In the genomic region with DNA sequence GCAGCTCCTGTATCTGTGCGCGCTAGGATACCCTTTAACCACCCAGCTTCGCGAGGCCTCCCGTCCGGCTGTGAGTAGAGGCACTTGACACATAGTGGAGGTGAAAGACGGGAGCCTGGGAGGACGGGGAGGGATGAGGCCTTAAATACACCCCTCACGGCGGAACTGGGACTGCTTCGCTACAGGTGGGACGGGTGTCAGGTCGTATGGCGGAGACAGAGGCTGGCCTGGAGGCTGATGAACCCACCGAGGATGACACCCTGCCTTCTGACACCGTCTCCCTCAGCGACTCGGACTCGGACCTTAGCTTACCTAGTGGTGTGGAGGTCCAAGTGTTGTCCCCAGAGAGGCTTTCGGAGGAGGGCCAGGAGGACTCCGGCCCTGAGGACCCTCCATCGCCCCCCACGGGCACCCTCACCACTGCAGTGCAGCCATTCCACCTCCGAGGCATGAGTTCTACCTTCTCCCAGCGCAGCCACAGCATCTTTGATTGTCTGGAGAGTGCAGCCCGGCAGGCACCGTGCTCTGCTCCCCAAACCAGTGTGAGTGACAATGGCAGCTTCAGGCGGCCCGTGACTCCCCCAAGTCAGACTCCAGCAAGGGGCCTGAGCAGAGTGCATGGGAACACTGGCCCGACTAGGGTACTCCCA, we compare ENCODE assay signal across 8 mouse cellular contexts. TPM values are rescaled to one million over a fixed set of nuclear protein-coding genes. Genes with fewer than 3 reads are reported as not detected.
DNase-seq lines count a peak whose midpoint lies in the region; ATAC-seq lines count a peak whose summit lies in the region.

No protein-coding gene starts in this region.

- no peaks in the 10 kb centered on the region for H3K27me3 ChIP-seq in kidney, embryonic 15.5 days
- no peaks in the 10 kb centered on the region for H3K27me3 ChIP-seq in forebrain, embryonic 11.5 days (ENCODE audit: control insufficient read depth, insufficient read depth, low read length)
- no peaks in the 10 kb centered on the region for H3K27me3 ChIP-seq in midbrain, embryonic 14.5 days (ENCODE audit: control insufficient read depth, insufficient read depth, low read length)

- DNase-seq in kidney, adult 8-10 months: no peak
- peak; percentile 62 for DNase-seq in forebrain, embryonic 11.5 days (ENCODE audit: low spot score)
- peak; percentile 56 for DNase-seq in kidney, postnatal 10 days
- no peak for DNase-seq in midbrain, embryonic 14.5 days
- DNase-seq in urinary bladder, postnatal 36 days (ENCODE audit: low spot score in 2 of 2): no peak
- no peak for DNase-seq in left cerebral cortex, postnatal 14 days (ENCODE audit: low spot score in 2 of 2)

- H3K4me1 ChIP-seq in kidney, embryonic 15.5 days: peaks cover 27% of the 10 kb centered on the region
- H3K4me1 ChIP-seq in forebrain, embryonic 11.5 days (replicated peaks; ENCODE audit: control insufficient read depth, insufficient read depth, low read length): peaks cover 10% of the 10 kb centered on the region; the same call in 1 of the 2 replicates
- peaks cover 20% of the 10 kb centered on the region for H3K4me1 ChIP-seq in midbrain, embryonic 14.5 days (ENCODE audit: control insufficient read depth, insufficient read depth, low read length)

- H3K36me3 ChIP-seq in kidney, embryonic 15.5 days: peaks cover 48% of the 10 kb centered on the region
- no peaks in the 10 kb centered on the region; the same call in 1 of the 2 replicates for H3K36me3 ChIP-seq in forebrain, embryonic 11.5 days (ENCODE audit: control insufficient read depth, insufficient read depth, low read length)
- H3K36me3 ChIP-seq in midbrain, embryonic 14.5 days (ENCODE audit: control insufficient read depth, insufficient read depth, low read length): peaks cover 23% of the 10 kb centered on the region

- no peak; the same call in 1 of the 2 replicates for ATAC-seq in kidney, embryonic 15.5 days (replicated peaks; ENCODE audit: low FRiP score)
- ATAC-seq in activated CD4-positive, CD25-positive, alpha-beta regulatory T cell, adult 4 months: peak; percentile 7
- ATAC-seq in forebrain, embryonic 11.5 days (replicated peaks; ENCODE audit: low FRiP score): no peak
- no peak for ATAC-seq in midbrain, embryonic 14.5 days (ENCODE audit: low FRiP score, low TSS enrichment)

- H3K9ac ChIP-seq in kidney, embryonic 15.5 days: peak overlapping the region; percentile 86
- peak overlapping the region; percentile 85 for H3K9ac ChIP-seq in forebrain, embryonic 11.5 days (ENCODE audit: low read length)
- H3K9ac ChIP-seq in midbrain, embryonic 14.5 days (replicated peaks; ENCODE audit: low read length): peak overlapping the region; percentile 90

- peak overlapping the region; percentile 97 for H3K4me2 ChIP-seq in kidney, embryonic 15.5 days
- peak overlapping the region; percentile 98 for H3K4me2 ChIP-seq in forebrain, embryonic 11.5 days (ENCODE audit: low read depth, low read length, severe bottlenecking)
- peak overlapping the region; percentile 98 for H3K4me2 ChIP-seq in midbrain, embryonic 14.5 days (ENCODE audit: low read length)

- peak overlapping the region; percentile 71 for H3K4me3 ChIP-seq in kidney, embryonic 15.5 days (replicated peaks)
- H3K4me3 ChIP-seq in forebrain, embryonic 11.5 days (ENCODE audit: low read depth, low read length): peak overlapping the region; percentile 79
- H3K4me3 ChIP-seq in midbrain, embryonic 14.5 days (replicated peaks; ENCODE audit: low read depth, low read length): peak overlapping the region; percentile 83

- intact Hi-C loops in left cerebral cortex, postnatal 14 days (cut with DNase I): loop anchor here (5.0 kb wide), 1 partner anchor 58 kb away; no protein-coding TSS in a partner anchor

- H3K27ac ChIP-seq in kidney, embryonic 15.5 days: peak overlapping the region; percentile 96
- H3K27ac ChIP-seq in forebrain, embryonic 11.5 days (ENCODE audit: low read depth, low read length): peak overlapping the region; percentile 4; the same call in 1 of the 2 replicates
- H3K27ac ChIP-seq in midbrain, embryonic 14.5 days (replicated peaks; ENCODE audit: low read depth, low read length): peak overlapping the region; percentile 86

- 8% methylated on average over 30 of the region's 30 CpGs for WGBS in kidney, embryonic 15.5 days
- 13% methylated on average over 30 of the region's 30 CpGs for WGBS in forebrain, embryonic 11.5 days
- 11% methylated on average over 30 of the region's 30 CpGs for WGBS in midbrain, embryonic 14.5 days

- no peaks in the 10 kb centered on the region for H3K9me3 ChIP-seq in kidney, embryonic 15.5 days (replicated peaks)
- no peaks in the 10 kb centered on the region for H3K9me3 ChIP-seq in forebrain, embryonic 11.5 days (ENCODE audit: control insufficient read depth, low read length)
- H3K9me3 ChIP-seq in midbrain, embryonic 14.5 days (ENCODE audit: control insufficient read depth, low read length): no peaks in the 10 kb centered on the region

RNA-seq across cellular contexts. Expression of a gene that starts 0.8 kb away (rescaled TPM):
- polyA plus RNA-seq in kidney, embryonic 15.5 days (2015; fragmentation: Nextera tagmentation; extraction: Ambion mirVana): 91.8 and 105 TPM in 2 replicates
- polyA plus RNA-seq in activated CD4-positive, CD25-positive, alpha-beta regulatory T cell, adult 4 months (2017; shearing (Covaris generic)): 10 to 100 TPM; 22.8 to 50.7 TPM
- polyA plus RNA-seq in forebrain, embryonic 11.5 days (2014; fragmentation: Nextera tagmentation; extraction: Ambion mirVana): 73.3 and 82.6 TPM in 2 replicates
- polyA plus RNA-seq in midbrain, embryonic 14.5 days (2014; fragmentation: Nextera tagmentation; extraction: Ambion mirVana): 70.4 and 102 TPM in 2 replicates
- 10 to 100 TPM; 41.1 to 50.0 TPM for total RNA-seq in left cerebral cortex, postnatal 14 days (2021)

RNA-seq across cellular contexts. Expression of a gene that starts 17.3 kb away (rescaled TPM):
- 519 and 576 TPM in 2 replicates for polyA plus RNA-seq in kidney, embryonic 15.5 days (2015; fragmentation: Nextera tagmentation; extraction: Ambion mirVana)
- 100 to 1,000 TPM; 155 to 235 TPM for polyA plus RNA-seq in activated CD4-positive, CD25-positive, alpha-beta regulatory T cell, adult 4 months (2017; shearing (Covaris generic))
- polyA plus RNA-seq in forebrain, embryonic 11.5 days (2014; fragmentation: Nextera tagmentation; extraction: Ambion mirVana): 216 and 246 TPM in 2 replicates
- polyA plus RNA-seq in midbrain, embryonic 14.5 days (2014; fragmentation: Nextera tagmentation; extraction: Ambion mirVana): 316 and 322 TPM in 2 replicates
- total RNA-seq in left cerebral cortex, postnatal 14 days (2021): 100 to 1,000 TPM; 367 to 400 TPM

RNA-seq across cellular contexts. Expression of a gene that starts 24.6 kb away (rescaled TPM):
- polyA plus RNA-seq in kidney, embryonic 15.5 days (2015; fragmentation: Nextera tagmentation; extraction: Ambion mirVana): 7.1 and 8.2 TPM in 2 replicates
- polyA plus RNA-seq in activated CD4-positive, CD25-positive, alpha-beta regulatory T cell, adult 4 months (2017; shearing (Covaris generic)): not detected
- 0.64 and 0.85 TPM in 2 replicates for polyA plus RNA-seq in forebrain, embryonic 11.5 days (2014; fragmentation: Nextera tagmentation; extraction: Ambion mirVana)
- polyA plus RNA-seq in midbrain, embryonic 14.5 days (2014; fragmentation: Nextera tagmentation; extraction: Ambion mirVana): 0.40 and 1.3 TPM in 2 replicates
- total RNA-seq in left cerebral cortex, postnatal 14 days (2021): under 1 TPM in 1 of 2 experiments, not detected in 1; 0.19 TPM

RNA-seq across cellular contexts. Expression of a gene that starts 36.3 kb away (rescaled TPM):
- polyA plus RNA-seq in kidney, embryonic 15.5 days (2015; fragmentation: Nextera tagmentation; extraction: Ambion mirVana): 5.8 and 6.5 TPM in 2 replicates
- not detected for polyA plus RNA-seq in activated CD4-positive, CD25-positive, alpha-beta regulatory T cell, adult 4 months (2017; shearing (Covaris generic))
- 1.1 and 1.5 TPM in 2 replicates for polyA plus RNA-seq in forebrain, embryonic 11.5 days (2014; fragmentation: Nextera tagmentation; extraction: Ambion mirVana)
- 1.2 and 2.0 TPM in 2 replicates for polyA plus RNA-seq in midbrain, embryonic 14.5 days (2014; fragmentation: Nextera tagmentation; extraction: Ambion mirVana)
- 1 to 10 TPM in 1 of 2 experiments, under 1 TPM in 1; 0.91 to 1.7 TPM for total RNA-seq in left cerebral cortex, postnatal 14 days (2021)

Comparison
In these comparisons a context has a peak if more than half of its experiments do, and no peak if none do; other contexts are left out.
1. DNase-seq: peak in forebrain, embryonic 11.5 days (single experiment) and kidney, postnatal 10 days (single experiment); none in kidney, adult 8-10 months (0 of 2), midbrain, embryonic 14.5 days (single experiment), urinary bladder, postnatal 36 days (0 of 2) and left cerebral cortex, postnatal 14 days (0 of 2).
2. H3K27ac ChIP-seq: peak in every context shown above with its lines; median percentile 96 in kidney, embryonic 15.5 days; 86 in midbrain, embryonic 14.5 days; 4 in forebrain, embryonic 11.5 days.
3. Peak in every context shown above with its lines, with median percentiles within 50 percentile points of each other: H3K4me2 ChIP-seq, H3K4me3 ChIP-seq and H3K9ac ChIP-seq.